Mouse (Mus musculus) heart, embryonic 10.5 days (tissue): Measurements from ENCODE around the gene Lbh. TPM values are rescaled to one million over a fixed set of nuclear protein-coding genes. Genes with fewer than 3 reads are reported as not detected.

Experiments
- DNase-seq: peaks from one replicate; pipeline ENCODE4 v3.0.0-alpha.2; 2017; ENCODE audit warnings: low spot score
- H3K27ac ChIP-seq: fragments of 300-500 bp; sonication (generic); 2 replicates; pipeline ENCODE4 v1.5.1; 2016; ENCODE audit warnings: mild to moderate bottlenecking
- H3K27me3 ChIP-seq: fragments of 300-500 bp; sonication (generic); 2 replicates; pipeline ENCODE4 v1.6.1; 2016; ENCODE audit warnings: mild to moderate bottlenecking; ENCODE audit not compliant: poor library complexity, insufficient read depth, severe bottlenecking
- H3K36me3 ChIP-seq: fragments of 300-500 bp; sonication (generic); 2 replicates; pipeline ENCODE4 v1.6.1; 2016; ENCODE audit warnings: mild to moderate bottlenecking, moderate library complexity
- H3K4me1 ChIP-seq: fragments of 300-500 bp; sonication (generic); 2 replicates; pipeline ENCODE4 v1.6.1; 2016; ENCODE audit warnings: mild to moderate bottlenecking
- H3K4me3 ChIP-seq: fragments of 300-500 bp; sonication (generic); 2 replicates; pipeline ENCODE4 v1.5.1; 2016; ENCODE audit warnings: mild to moderate bottlenecking, moderate library complexity
- H3K9me3 ChIP-seq: fragments of 300-500 bp; sonication (generic); 2 replicates; pipeline ENCODE4 v1.6.1; 2016; ENCODE audit warnings: mild to moderate bottlenecking, moderate library complexity
- WGBS: fragments of 180-500 bp; shearing (Covaris S2); methylation state at CpG from one replicate; pipeline ENCODE4 v1.1.7; 2016; 5-methylcytosine and 5-hydroxymethylcytosine counted together
- polyA plus RNA-seq: library from polyadenylated mRNA; unstranded; fragments of >200 nt; fragmentation: Nextera tagmentation; extraction: Ambion mirVana; gene quantifications from 2 replicates; pipeline ENCODE4 v1.2.1, GENCODE M21; 2016

Gene Lbh
- polyA plus RNA-seq, 1 experiment from 2014 or later, result 10.8 TPM

GRCm38 (mm10) chr17:72917241-72918030 is 669 bp upstream of the Lbh start:
- H3K27me3 ChIP-seq, result no peaks in the 10 kb centered on the region
- H3K36me3 ChIP-seq, result peaks cover 14% of the 10 kb centered on the region
- no peaks in the 10 kb centered on the region for H3K9me3 ChIP-seq
- peaks cover 52% of the 10 kb centered on the region for H3K4me1 ChIP-seq
- DNase-seq, result peak; percentile 84
- WGBS, result 2% methylated on average over 37 of the region's 37 CpGs
- H3K4me3 ChIP-seq, result peak overlapping the region; percentile 89
- peak overlapping the region; percentile 97 for H3K27ac ChIP-seq

GRCm38 (mm10) chr17:72918571-72919541 is 751 bp downstream of the Lbh start:
- no peak for DNase-seq

GRCm38 (mm10) chr17:72919641-72920040 is 1.5 kb downstream of the Lbh start:
- H3K27me3 ChIP-seq, result no peaks in the 10 kb centered on the region
- WGBS, result 5% methylated on average over 3 of the region's 3 CpGs
- H3K9me3 ChIP-seq, result no peaks in the 10 kb centered on the region
- H3K4me1 ChIP-seq, result peaks cover 69% of the 10 kb centered on the region
- H3K36me3 ChIP-seq, result peaks cover 36% of the 10 kb centered on the region
- H3K27ac ChIP-seq, result peak overlapping the region; percentile 97
- peak overlapping the region; percentile 89 for H3K4me3 ChIP-seq
- DNase-seq, result no peak

More at GRCm38 (mm10) chr17:72918571-72919541, 751 bp downstream of the Lbh start:
- WGBS, result under 1% methylated on average over 54 of the region's 54 CpGs
- Histone ChIP-seq H3K4me1 (peaks cover 61% of the 10 kb centered on the region), H3K27ac (peak overlapping the region; percentile 97), H3K27me3 (no peaks in the 10 kb centered on the region), H3K4me3 (peak overlapping the region; percentile 89), H3K36me3 (peaks cover 29% of the 10 kb centered on the region), H3K9me3 (no peaks in the 10 kb centered on the region)

- 6% methylated on average over 2 of the region's 2 CpGs for WGBS
- H3K27ac ChIP-seq, result peak overlapping the region; percentile 72; the same call in 1 of the 2 replicates
- H3K36me3 ChIP-seq, result peaks cover 44% of the 10 kb centered on the region
Measured at GRCm38 (mm10) chr17:72920430-72920829, 2.3 kb downstream of the Lbh start.

GRCm38 (mm10) chr17:72920971-72921370 is 2.9 kb downstream of the Lbh start:
- no peak for DNase-seq
- Histone ChIP-seq H3K27ac (peak overlapping the region; percentile 72), H3K4me3 (peak overlapping the region; percentile 89), H3K9me3 (no peaks in the 10 kb centered on the region), H3K4me1 (peaks cover 81% of the 10 kb centered on the region), H3K27me3 (no peaks in the 10 kb centered on the region), H3K36me3 (peaks cover 50% of the 10 kb centered on the region)
- WGBS, result 40% methylated on average over 9 of the region's 9 CpGs

More at GRCm38 (mm10) chr17:72920430-72920829, 2.3 kb downstream of the Lbh start:
- DNase-seq, result no peak
- Histone ChIP-seq H3K9me3 (no peaks in the 10 kb centered on the region), H3K4me1 (peaks cover 75% of the 10 kb centered on the region), H3K4me3 (peak overlapping the region; percentile 89), H3K27me3 (no peaks in the 10 kb centered on the region)

- no peak for DNase-seq
- peaks cover 62% of the 10 kb centered on the region for H3K36me3 ChIP-seq
- 0 out of 2 replicates have a peak overlapping the region, but pooled peaks have one; percentile 16 for H3K27ac ChIP-seq
- H3K4me1 ChIP-seq, result peaks cover 84% of the 10 kb centered on the region
- peak overlapping the region; percentile 89 for H3K4me3 ChIP-seq
- H3K9me3 ChIP-seq, result no peaks in the 10 kb centered on the region
- no peaks in the 10 kb centered on the region for H3K27me3 ChIP-seq
- WGBS, result 53% methylated on average over 5 of the region's 5 CpGs
Measured at GRCm38 (mm10) chr17:72922206-72922605, 4.1 kb downstream of the Lbh start.

GRCm38 (mm10) chr17:72923283-72923682 is 5.2 kb downstream of the Lbh start:
- WGBS, result 77% methylated on average over 4 of the region's 4 CpGs
- DNase-seq, result no peak
- Histone ChIP-seq H3K9me3 (no peaks in the 10 kb centered on the region), H3K27ac (peak overlapping the region; percentile 9; the same call in 1 of the 2 replicates), H3K27me3 (no peaks in the 10 kb centered on the region), H3K4me3 (peak overlapping the region; percentile 89), H3K4me1 (peaks cover 76% of the 10 kb centered on the region), H3K36me3 (peaks cover 71% of the 10 kb centered on the region)

GRCm38 (mm10) chr17:72924295-72924694 is 6.2 kb downstream of the Lbh start:
- WGBS, result 63% methylated on average over 8 of the region's 8 CpGs
- Histone ChIP-seq H3K4me3 (0 out of 2 replicates have a peak overlapping the region, but pooled peaks have one; percentile 8), H3K4me1 (peaks cover 75% of the 10 kb centered on the region), H3K27ac (no peak overlapping the region), H3K27me3 (no peaks in the 10 kb centered on the region), H3K36me3 (peaks cover 82% of the 10 kb centered on the region), H3K9me3 (no peaks in the 10 kb centered on the region)
- DNase-seq, result no peak

- WGBS, result 79% methylated on average over 6 of the region's 6 CpGs
Measured at GRCm38 (mm10) chr17:72925111-72925510, 7.0 kb downstream of the Lbh start.

GRCm38 (mm10) chr17:72925804-72926617 is 7.9 kb downstream of the Lbh start:
- WGBS, result 58% methylated on average over 12 of the region's 12 CpGs
- Histone ChIP-seq H3K36me3 (peaks cover 97% of the 10 kb centered on the region), H3K4me3 (no peak overlapping the region), H3K9me3 (no peaks in the 10 kb centered on the region), H3K27me3 (no peaks in the 10 kb centered on the region), H3K4me1 (peaks cover 64% of the 10 kb centered on the region), H3K27ac (peak overlapping the region; percentile 42; the same call in 1 of the 2 replicates)
- DNase-seq, result no peak

More at GRCm38 (mm10) chr17:72925111-72925510, 7.0 kb downstream of the Lbh start:
- Histone ChIP-seq H3K27me3 (no peaks in the 10 kb centered on the region), H3K9me3 (no peaks in the 10 kb centered on the region), H3K4me3 (no peak overlapping the region), H3K27ac (no peak overlapping the region), H3K36me3 (peaks cover 90% of the 10 kb centered on the region), H3K4me1 (peaks cover 73% of the 10 kb centered on the region)
- no peak for DNase-seq

GRCm38 (mm10) chr17:72926994-72927393 is 8.9 kb downstream of the Lbh start:
- Histone ChIP-seq H3K4me3 (no peak overlapping the region), H3K9me3 (no peaks in the 10 kb centered on the region), H3K36me3 (peaks cover 95% of the 10 kb centered on the region), H3K27me3 (no peaks in the 10 kb centered on the region), H3K27ac (no peak overlapping the region), H3K4me1 (peaks cover 54% of the 10 kb centered on the region)
- no peak for DNase-seq
- 88% methylated on average over 8 of the region's 8 CpGs for WGBS

- H3K4me1 ChIP-seq, result peaks cover 61% of the 10 kb centered on the region
- 61% methylated on average over 4 of the region's 4 CpGs for WGBS
- no peak for DNase-seq
- H3K4me3 ChIP-seq, result no peak overlapping the region
- no peaks in the 10 kb centered on the region for H3K27me3 ChIP-seq
- H3K36me3 ChIP-seq, result peaks cover 81% of the 10 kb centered on the region
- no peak overlapping the region for H3K27ac ChIP-seq
- no peaks in the 10 kb centered on the region for H3K9me3 ChIP-seq
Measured at GRCm38 (mm10) chr17:72933116-72933515, 15.0 kb downstream of the Lbh start.
